Mouse (Mus musculus) spleen, adult 2 months (tissue): ENCODE results near the gene Nlrc3.

Experiments
- CTCF ChIP-seq: fragments of 200-500 bp; IDR thresholded peaks from 2 replicates; pipeline ENCODE4 v1.5.1; 2011; ENCODE audit warnings: mild to moderate bottlenecking, inconsistent platforms; ENCODE audit not compliant: insufficient read depth, insufficient read length, insufficient replicate concordance; ENCODE audit errors: extremely low read depth
- POLR2A ChIP-seq: fragments of 200-500 bp; IDR thresholded peaks from 2 replicates; pipeline ENCODE4 v1.6.1; 2011; ENCODE audit warnings: low read depth, low read length, inconsistent platforms

DNA sequence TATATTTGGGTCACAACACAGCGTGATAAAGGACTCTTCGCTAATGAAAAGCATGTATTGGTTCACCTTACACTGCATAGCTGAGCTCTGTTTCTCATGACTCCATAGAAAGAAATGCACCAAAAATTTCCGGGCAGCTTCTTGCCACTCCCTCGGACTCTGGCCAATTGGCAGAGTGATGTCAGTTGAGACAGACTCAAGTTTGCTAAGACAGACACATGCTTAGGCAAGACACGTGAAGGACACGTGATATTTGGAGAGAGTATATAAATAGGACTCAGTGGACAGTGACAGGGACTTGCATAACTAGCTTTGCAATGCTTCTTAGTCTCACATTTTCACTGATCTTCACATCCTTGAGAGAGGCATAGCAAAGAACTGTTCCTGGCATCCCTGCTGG lies 20.1 kb downstream of the Nlrc3 start:
- no peak for TF ChIP-seq CTCF
- no peak for TF ChIP-seq POLR2A
